Mouse (Mus musculus): ENCODE measurements around the gene Dcun1d3.

The Dcun1d3 gene

GRCm38 (mm10) chr7:119873050-119873449 lies 23.0 kb downstream of the Dcun1d3 start:
- no peak for DNase-seq (ENCODE audit: low spot score in 2 of 2)

DNA sequence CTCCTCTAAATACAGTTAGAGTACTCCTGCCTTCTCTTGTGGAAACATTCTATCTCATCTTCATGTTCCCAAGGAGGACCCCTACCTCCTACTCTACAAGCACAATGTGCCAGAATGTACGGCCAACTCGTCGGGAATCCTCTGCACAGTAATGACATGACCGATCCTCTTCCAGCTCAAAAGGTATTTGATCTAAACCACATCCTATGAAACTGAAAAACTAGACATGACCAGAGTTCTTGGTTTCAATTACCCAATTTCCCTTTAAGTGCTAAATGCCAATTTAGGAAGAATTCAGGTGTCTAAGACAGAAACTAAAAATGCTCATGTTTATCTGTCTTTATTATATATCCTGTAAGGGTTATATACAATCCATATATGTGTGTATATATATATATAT lies 23.9 kb downstream of the Dcun1d3 start:
- no peak for DNase-seq (ENCODE audit: low spot score in 2 of 2)

DNA sequence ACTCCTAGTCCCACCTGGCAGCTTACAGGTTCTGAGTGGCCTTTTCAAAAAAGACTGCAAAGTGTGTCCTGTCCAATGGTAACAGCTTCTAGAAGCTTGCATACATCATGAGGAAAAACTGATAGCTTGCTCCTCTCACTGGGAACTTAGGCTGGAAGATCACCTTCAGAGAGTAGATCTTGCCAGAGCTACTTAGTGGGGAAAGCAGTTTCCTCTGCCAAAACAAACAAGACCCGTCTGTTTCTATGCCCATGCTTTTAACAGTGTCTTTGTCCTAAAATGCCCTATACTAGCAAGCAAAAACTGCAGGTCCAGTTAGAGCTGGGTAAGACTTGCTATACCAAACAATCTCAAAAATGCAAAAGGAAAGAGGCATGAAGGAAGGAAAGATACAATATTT lies 30.0 kb downstream of the Dcun1d3 start:
- peak in 1 of 2 experiments; percentile 7 for DNase-seq (ENCODE audit: low spot score in 2 of 2)

GRCm38 (mm10) chr7:119864500-119864899 lies 31.6 kb downstream of the Dcun1d3 start:
- no peak for DNase-seq (ENCODE audit: low spot score in 2 of 2)

GRCm38 (mm10) chr7:119862167-119862566 lies 33.9 kb downstream of the Dcun1d3 start:
- DNase-seq (ENCODE audit: low spot score in 2 of 2): no peak

- peak; percentile 48 to 69 for DNase-seq (ENCODE audit: low spot score in 2 of 2)
Observed at GRCm38 (mm10) chr7:119861335-119862091, 34.6 kb downstream of the Dcun1d3 start.

DNA sequence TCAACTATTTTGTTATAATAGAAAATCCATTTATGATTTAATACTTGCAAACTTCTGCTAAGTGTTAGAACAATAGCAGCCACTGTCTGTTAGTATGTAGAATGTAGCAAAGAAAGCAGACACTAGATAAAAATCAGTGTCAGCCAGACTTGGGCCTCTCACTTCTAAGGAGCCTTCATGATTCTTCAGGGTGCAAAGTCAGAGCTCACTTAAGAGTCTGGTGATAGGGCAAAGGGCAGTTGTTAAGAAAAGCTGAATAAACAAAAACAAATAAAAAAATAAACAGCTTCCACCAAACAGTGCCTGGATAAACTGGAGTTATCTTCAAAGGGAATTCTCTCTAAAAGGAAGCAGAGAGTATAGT lies 35.1 kb downstream of the Dcun1d3 start:
- no peak for DNase-seq (ENCODE audit: low spot score in 2 of 2)

- DNase-seq (ENCODE audit: low spot score in 2 of 2): no peak
Observed at GRCm38 (mm10) chr7:119860554-119860953, 35.5 kb downstream of the Dcun1d3 start.

DNA sequence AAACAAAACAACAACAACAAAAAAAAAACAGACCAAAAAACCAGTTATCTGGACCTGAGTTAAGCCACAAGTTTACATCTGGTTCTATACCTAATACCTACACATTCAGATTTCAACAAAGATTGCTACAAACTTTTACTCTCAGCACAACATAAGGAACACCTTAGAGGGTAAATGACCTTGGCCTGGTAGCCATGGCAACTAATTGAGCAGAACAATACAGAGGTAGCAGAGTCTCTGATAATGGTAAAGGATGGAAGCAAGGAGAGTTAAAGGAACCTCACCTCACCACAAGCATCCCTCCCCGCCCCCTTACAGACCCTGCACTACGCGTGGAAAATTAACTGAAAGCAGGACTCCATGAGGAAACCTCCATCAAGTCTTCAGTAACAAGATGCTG lies 36.0 kb downstream of the Dcun1d3 start:
- DNase-seq (ENCODE audit: low spot score in 2 of 2): no peak

GRCm38 (mm10) chr7:119859476-119859875 lies 36.6 kb downstream of the Dcun1d3 start:
- DNase-seq (ENCODE audit: low spot score in 2 of 2): no peak

DNA sequence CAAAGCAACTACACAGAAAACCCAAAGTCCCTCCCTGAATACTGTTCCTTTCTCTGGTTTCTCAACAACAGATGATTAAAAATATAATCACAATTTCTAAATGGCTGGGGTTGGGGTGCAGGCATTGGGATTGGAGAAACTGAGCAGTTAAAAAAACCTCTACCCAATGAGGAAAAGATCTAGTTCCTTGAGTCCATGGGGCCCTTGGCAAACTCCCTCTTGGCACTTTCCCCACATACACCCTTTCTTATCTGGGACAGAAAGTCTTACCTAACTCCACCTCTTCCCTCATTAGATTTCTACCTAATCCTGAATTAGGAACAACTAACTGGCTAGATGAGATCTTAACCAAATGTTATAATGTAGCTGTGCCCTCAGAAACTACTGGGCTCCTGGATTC lies 41.1 kb downstream of the Dcun1d3 start:
- no peak for DNase-seq (ENCODE audit: low spot score in 2 of 2)

GRCm38 (mm10) chr7:119854362-119854761 lies 41.7 kb downstream of the Dcun1d3 start:
- no peak for DNase-seq (ENCODE audit: low spot score in 2 of 2)

DNA sequence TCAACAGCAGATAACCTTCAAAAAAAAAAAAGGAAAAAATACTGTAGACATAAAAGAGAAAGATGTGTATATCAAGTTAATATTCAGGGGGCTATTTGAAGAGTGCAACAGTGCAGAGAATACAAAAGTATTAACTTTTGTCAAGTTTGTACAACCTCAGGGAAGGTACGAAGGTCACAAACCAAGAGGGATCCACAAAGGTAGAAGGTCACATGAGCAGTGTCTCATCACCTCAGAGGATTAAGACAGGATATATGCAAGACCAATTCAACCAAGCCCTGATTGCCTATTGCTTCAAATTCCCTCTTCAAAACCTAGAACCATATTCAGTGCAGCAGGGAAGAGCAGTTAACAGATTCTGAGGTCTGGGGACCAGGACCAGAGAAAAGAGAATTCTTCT lies 42.9 kb downstream of the Dcun1d3 start:
- DNase-seq (ENCODE audit: low spot score in 2 of 2): no peak

GRCm38 (mm10) chr7:119852494-119852893 lies 43.6 kb downstream of the Dcun1d3 start:
- DNase-seq (ENCODE audit: low spot score in 2 of 2): no peak

DNA sequence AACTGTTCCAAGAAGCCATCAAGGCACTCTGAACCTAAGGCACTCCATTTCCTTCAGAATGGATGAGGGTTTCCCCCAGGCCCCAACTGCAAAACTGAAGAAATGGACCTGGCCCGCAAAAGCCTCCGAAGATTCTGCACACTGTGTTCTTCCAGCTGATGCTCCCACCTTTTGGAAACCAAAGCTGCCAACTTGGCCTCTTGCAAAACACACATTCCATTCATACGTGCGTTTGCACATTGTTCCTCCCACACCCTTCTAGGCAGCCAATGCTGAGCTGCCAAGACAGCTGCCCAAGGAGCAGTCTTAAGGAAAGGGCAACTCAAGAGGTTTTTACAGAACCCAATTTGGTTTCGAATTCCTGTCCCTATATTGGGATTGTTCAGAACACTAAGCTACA lies 45.4 kb downstream of the Dcun1d3 start:
- peak; percentile 39 to 60 for DNase-seq (ENCODE audit: low spot score in 2 of 2)

- DNase-seq (ENCODE audit: low spot score in 2 of 2): peak; percentile 23 to 60
Observed at GRCm38 (mm10) chr7:119849096-119849495, 47.0 kb downstream of the Dcun1d3 start.

DNA sequence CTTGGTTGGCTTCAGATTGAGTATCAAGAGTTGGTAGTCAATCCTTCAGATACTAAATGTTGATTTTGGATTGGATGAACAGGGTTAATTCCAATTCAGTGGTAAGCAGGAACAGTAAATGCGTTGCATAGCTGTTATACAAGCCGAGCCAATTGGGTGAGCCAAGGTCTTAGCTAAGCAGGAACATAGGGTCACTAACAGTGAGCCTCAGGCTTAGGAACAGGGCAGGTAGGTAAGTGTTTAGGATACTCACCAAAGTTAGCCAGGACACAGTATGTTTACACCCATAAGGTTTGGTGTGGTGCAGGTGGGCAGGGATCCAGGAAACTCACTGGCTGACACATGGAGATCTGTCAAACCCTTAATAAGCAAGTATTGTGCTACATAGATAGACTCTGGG lies 48.7 kb downstream of the Dcun1d3 start:
- DNase-seq (ENCODE audit: low spot score in 2 of 2): no peak

- DNase-seq (ENCODE audit: low spot score in 2 of 2): no peak
Observed at GRCm38 (mm10) chr7:119845541-119845940, 50.6 kb downstream of the Dcun1d3 start.

GRCm38 (mm10) chr7:119841820-119842449 lies 54.2 kb downstream of the Dcun1d3 start:
- no peak for DNase-seq (ENCODE audit: low spot score in 2 of 2)

DNA sequence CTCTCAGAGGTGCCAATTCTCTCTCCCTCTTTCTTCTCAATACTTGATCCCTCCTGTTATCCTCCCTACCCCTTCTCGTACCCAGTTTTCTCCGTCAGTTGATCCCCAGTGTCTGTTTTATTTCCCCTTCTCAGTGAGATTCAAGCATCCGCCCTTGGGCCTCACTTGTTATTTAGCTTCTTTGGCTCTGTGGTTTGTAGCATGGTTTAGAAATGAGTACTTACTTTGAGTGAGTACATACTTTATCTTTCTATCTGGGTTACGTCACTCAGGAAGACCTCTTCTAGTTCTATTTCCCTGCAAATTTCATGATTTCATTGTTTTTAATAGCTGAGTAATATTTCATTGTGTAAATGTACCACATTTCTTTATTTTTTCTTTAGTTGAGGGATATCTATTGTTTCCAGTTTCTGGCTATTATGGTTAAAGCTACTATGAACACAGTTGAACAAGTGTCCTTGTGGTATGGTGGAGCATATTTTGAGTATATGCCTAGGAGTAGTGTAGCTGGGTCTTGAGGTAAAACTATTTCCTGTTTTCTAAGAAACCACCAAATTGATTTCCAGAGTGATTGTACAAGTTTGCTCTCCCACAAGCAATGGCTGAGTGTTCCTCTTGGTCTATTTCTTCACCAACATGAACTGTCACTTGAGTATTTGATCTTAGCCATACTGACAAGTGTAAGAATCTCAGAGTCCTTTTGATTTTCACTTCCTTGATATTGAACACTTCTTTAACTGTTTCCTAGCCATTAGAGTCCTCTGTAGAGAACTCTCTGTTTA lies 59.9 kb downstream of the Dcun1d3 start:
- DNase-seq (ENCODE audit: low spot score in 2 of 2): no peak

DNA sequence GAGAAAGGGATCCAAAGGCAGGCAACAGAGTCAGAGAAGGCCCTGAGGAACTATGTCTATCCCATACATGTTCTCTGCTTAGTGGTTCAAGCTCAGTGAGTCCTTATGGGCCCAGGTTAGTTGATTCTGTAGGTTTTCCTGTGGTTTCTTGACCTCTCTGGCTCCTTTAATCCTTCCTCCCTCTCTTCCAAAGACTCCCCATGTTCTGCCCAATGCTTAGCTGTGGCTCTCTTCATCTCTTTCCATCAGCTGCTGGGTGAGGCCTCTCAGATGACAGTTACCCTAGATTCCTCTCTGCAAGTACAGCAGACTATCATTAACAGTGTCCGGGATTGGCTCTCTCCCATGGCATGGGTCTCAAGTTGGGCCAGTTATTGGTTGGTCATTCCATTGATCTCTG lies 60.7 kb downstream of the Dcun1d3 start:
- no peak for DNase-seq (ENCODE audit: low spot score in 2 of 2)

- DNase-seq (ENCODE audit: low spot score in 2 of 2): no peak
Observed at GRCm38 (mm10) chr7:119808723-119809122, 87.4 kb downstream of the Dcun1d3 start.

- no peak for DNase-seq (ENCODE audit: low spot score in 2 of 2)
Observed at GRCm38 (mm10) chr7:119807396-119807795, 88.7 kb downstream of the Dcun1d3 start.

All from heart, adult 9 months (tissue).